Mouse (Mus musculus) small intestine, adult 2 months (tissue): ENCODE data around the gene Gm44805.

ENCODE experiments used
- CTCF ChIP-seq: fragments of 200-500 bp; IDR thresholded peaks from 2 replicates; pipeline ENCODE4 v1.5.1; 2012; ENCODE audit warnings: low read depth, mild to moderate bottlenecking, control low read depth, inconsistent platforms, low read length, moderate library complexity, mixed read lengths; ENCODE audit not compliant: insufficient replicate concordance, insufficient read length; ENCODE audit errors: extremely low read depth
- POLR2A ChIP-seq: fragments of 200-500 bp; IDR thresholded peaks from 2 replicates; pipeline ENCODE4 v1.6.1; 2012; ENCODE audit warnings: low read depth, mild to moderate bottlenecking, control low read depth, inconsistent platforms, low read length, moderate library complexity

DNA sequence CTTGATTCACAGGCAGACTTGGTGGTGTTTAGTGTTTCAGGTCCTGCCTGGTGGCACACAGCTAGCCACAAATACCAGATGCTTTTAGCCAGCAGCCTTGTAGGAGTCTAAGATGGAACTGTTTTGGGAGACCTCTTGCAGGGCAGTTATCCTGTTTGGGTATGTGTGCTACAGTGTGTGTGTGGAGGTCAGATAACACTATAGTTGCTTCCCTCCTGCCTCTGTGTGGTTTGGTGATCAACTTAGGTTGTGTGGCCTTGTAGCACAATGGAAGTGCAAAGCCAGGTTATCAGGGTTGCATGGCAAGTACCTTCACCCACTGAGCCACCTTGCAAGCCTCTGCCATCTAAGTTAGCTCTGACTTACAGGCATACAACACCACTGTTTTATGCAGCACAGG, 48.5 kb downstream of the Gm44805 start:
- TF ChIP-seq POLR2A: no peak
- TF ChIP-seq CTCF: no peak
